Mouse (Mus musculus) forebrain, embryonic 10.5 days (tissue): ENCODE data around the gene Ppp3ca. TPM values are rescaled to one million over a fixed set of nuclear protein-coding genes. Genes with fewer than 3 reads are reported as not detected.

ENCODE experiments used
- DNase-seq: peaks from one replicate; pipeline ENCODE4 v3.0.0-alpha.2; 2017; ENCODE audit warnings: low spot score; ENCODE audit errors: extremely low spot score
- H3K27ac ChIP-seq: fragments of 300-500 bp; sonication (generic); 2 replicates; pipeline ENCODE4 v1.5.1; 2016; ENCODE audit warnings: mild to moderate bottlenecking
- H3K27me3 ChIP-seq: fragments of 300-500 bp; sonication (generic); 2 replicates; pipeline ENCODE4 v1.6.1; 2016; ENCODE audit warnings: mild to moderate bottlenecking; ENCODE audit not compliant: poor library complexity, severe bottlenecking
- H3K36me3 ChIP-seq: fragments of 300-500 bp; sonication (generic); replicated peaks from 2 replicates; pipeline ENCODE4 v1.6.1; 2016; ENCODE audit warnings: mild to moderate bottlenecking, moderate library complexity
- H3K4me1 ChIP-seq: fragments of 300-500 bp; sonication (generic); 2 replicates; pipeline ENCODE4 v1.6.1; 2016
- H3K4me3 ChIP-seq: fragments of 300-500 bp; sonication (generic); 2 replicates; pipeline ENCODE4 v1.5.1; 2016; ENCODE audit warnings: mild to moderate bottlenecking, moderate library complexity
- H3K9me3 ChIP-seq: fragments of 300-500 bp; sonication (generic); 2 replicates; pipeline ENCODE4 v1.6.1; 2016; ENCODE audit warnings: mild to moderate bottlenecking, moderate library complexity
- WGBS: fragments of 180-500 bp; shearing (Covaris S2); methylation state at CpG from one replicate; pipeline ENCODE4 v1.1.7; 2016; 5-methylcytosine and 5-hydroxymethylcytosine counted together
- polyA plus RNA-seq: library from polyadenylated mRNA; unstranded; fragments of >200 nt; fragmentation: Nextera tagmentation; extraction: Ambion mirVana; gene quantifications from 2 replicates; pipeline ENCODE4 v1.2.1, GENCODE M21; 2016

The Ppp3ca gene
- polyA plus RNA-seq, 1 experiment from 2014 or later, result 28.7 TPM

DNA sequence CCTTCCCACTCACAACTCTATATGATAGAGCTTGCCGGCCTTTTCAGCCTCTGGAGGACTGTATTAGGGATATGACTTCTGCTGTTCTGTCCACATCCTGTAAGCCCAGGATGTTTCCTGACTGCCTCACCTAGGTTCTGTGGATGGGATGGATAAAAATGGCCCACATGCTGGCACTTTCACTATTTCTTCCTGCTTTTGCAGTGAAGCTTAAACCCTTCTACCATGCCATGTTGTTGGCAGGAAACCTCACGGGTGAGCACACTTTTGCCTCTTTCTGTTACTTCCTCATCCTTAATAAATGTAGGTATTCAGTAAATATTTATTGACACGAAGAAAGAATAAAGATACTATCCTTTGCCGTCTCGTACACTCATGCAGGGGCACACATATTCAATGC, 48.5 kb downstream of the Ppp3ca start:
- Histone ChIP-seq H3K9me3 (no peaks in the 10 kb centered on the region), H3K27me3 (no peaks in the 10 kb centered on the region), H3K4me1 (peaks cover 9% of the 10 kb centered on the region), H3K36me3 (no peaks in the 10 kb centered on the region), H3K27ac (no peak overlapping the region), H3K4me3 (no peak overlapping the region)
- WGBS, result 96% methylated on average over 5 of the region's 5 CpGs
- DNase-seq, result no peak

DNA sequence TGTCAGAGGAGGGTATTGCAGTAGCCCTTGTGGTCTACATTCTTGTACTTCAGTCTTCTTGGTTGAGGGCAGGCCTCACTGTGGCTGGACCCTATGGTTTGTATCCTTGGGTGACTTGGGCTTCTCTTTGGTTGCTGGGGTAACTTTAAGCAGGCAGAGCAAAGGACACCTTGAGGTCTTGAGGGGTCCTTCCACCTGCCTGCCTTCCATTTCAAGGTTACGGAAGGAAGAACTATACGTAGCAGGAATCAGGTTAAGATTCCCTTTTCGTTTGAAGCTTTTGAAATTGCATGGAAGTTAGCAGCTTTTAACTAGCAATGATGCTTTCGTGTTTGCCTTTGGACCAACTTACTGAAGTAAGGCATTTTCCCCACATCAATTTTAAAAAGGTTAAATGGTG, 51.3 kb downstream of the Ppp3ca start:
- no peak for DNase-seq
- H3K4me3 ChIP-seq, result no peak overlapping the region
- WGBS, result 86% methylated on average over 4 of the region's 4 CpGs
- no peak overlapping the region for H3K27ac ChIP-seq
- H3K9me3 ChIP-seq, result peaks cover 2% of the 10 kb centered on the region
- H3K36me3 ChIP-seq, result peaks cover 2% of the 10 kb centered on the region; the same call in 1 of the 2 replicates
- peaks cover 14% of the 10 kb centered on the region for H3K4me1 ChIP-seq
- no peaks in the 10 kb centered on the region for H3K27me3 ChIP-seq

DNA sequence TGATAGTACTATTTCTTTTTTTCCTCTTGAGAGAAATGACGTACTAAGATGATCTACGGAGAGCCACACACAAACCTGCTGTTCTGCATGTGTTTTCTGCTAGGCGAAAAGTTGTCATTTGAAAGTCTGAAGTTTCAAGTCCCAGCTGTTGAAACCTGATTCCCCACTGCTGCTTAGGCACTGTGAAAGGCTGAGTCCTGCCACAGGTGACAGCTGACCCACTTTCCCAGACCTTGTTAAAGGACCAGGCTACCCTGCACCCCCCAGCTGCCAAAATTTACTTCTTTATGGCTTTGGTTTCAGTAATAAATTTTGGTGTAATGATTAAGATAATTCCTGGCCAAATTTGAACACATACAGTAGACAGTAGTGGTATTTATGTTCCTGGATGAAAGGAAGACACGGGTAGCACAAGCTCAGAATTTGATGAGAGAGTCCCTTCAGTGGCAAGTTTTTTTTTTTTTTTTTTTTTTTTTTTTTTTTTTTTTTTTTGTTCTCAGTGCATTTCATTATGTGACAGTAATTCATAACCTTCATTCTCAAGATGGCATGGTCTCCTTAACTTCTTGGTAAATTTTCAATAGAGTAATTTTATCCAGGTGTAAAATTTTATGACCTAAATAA, 52.0 kb downstream of the Ppp3ca start:
- H3K27ac ChIP-seq, result no peak overlapping the region
- H3K9me3 ChIP-seq, result peaks cover 7% of the 10 kb centered on the region
- peaks cover 4% of the 10 kb centered on the region; the same call in 1 of the 2 replicates for H3K36me3 ChIP-seq
- H3K27me3 ChIP-seq, result no peaks in the 10 kb centered on the region
- H3K4me3 ChIP-seq, result no peak overlapping the region
- H3K4me1 ChIP-seq, result peaks cover 14% of the 10 kb centered on the region
- no peak for DNase-seq
- WGBS, result 68% methylated on average over 4 of the region's 4 CpGs

- no peak overlapping the region for H3K4me3 ChIP-seq
- peaks cover 7% of the 10 kb centered on the region for H3K9me3 ChIP-seq
- H3K27ac ChIP-seq, result no peak overlapping the region
- H3K4me1 ChIP-seq, result peaks cover 14% of the 10 kb centered on the region
- H3K27me3 ChIP-seq, result no peaks in the 10 kb centered on the region
- no peak for DNase-seq
- H3K36me3 ChIP-seq, result peaks cover 4% of the 10 kb centered on the region; the same call in 1 of the 2 replicates
These were observed 52.6 kb downstream of the Ppp3ca start for GRCm38 (mm10) chr3:136722493-136722892.

GRCm38 (mm10) chr3:136725311-136726156, 55.6 kb downstream of the Ppp3ca start:
- Histone ChIP-seq H3K4me3 (no peak overlapping the region), H3K27me3 (no peaks in the 10 kb centered on the region), H3K27ac (no peak overlapping the region), H3K36me3 (peaks cover 4% of the 10 kb centered on the region; the same call in 1 of the 2 replicates), H3K9me3 (peaks cover 7% of the 10 kb centered on the region), H3K4me1 (peaks cover 18% of the 10 kb centered on the region)
- peak; percentile 46 for DNase-seq
- 59% methylated on average over 7 of the region's 7 CpGs for WGBS

DNA sequence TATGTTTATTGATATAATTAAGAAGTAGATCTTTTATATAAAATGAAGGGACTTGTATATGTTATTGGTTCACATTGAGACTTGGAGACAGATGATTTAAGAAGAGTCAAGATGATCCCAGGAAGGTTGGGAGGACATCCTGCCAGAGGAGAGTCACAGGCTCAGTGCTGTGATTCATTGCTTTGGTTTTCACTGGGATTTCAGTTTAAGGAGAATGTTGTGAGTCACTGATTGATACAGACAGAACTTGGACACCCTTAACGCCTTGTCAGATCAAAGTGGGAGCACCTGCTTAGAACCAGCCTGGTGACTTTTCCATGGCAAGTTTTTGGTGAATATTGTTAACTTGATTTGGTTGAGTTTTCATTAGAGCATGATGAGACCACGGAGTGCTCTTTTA, 58.0 kb downstream of the Ppp3ca start:
- 95% methylated on average over 2 of the region's 2 CpGs for WGBS

GRCm38 (mm10) chr3:136729978-136730377, 60.1 kb downstream of the Ppp3ca start:
- Histone ChIP-seq H3K36me3 (peaks cover 4% of the 10 kb centered on the region; the same call in 1 of the 2 replicates), H3K9me3 (peaks cover 7% of the 10 kb centered on the region), H3K4me1 (peaks cover 9% of the 10 kb centered on the region), H3K27me3 (no peaks in the 10 kb centered on the region), H3K4me3 (no peak overlapping the region), H3K27ac (no peak overlapping the region)
- DNase-seq, result no peak
- WGBS, result 59% methylated on average over 10 of the region's 10 CpGs

More for the DNA sequence above, 58.0 kb downstream of the Ppp3ca start:
- no peak overlapping the region for H3K27ac ChIP-seq
- H3K9me3 ChIP-seq, result peaks cover 7% of the 10 kb centered on the region
- H3K27me3 ChIP-seq, result no peaks in the 10 kb centered on the region
- no peak overlapping the region for H3K4me3 ChIP-seq
- H3K36me3 ChIP-seq, result peaks cover 4% of the 10 kb centered on the region; the same call in 1 of the 2 replicates
- DNase-seq, result no peak
- peaks cover 9% of the 10 kb centered on the region; the same call in 1 of the 2 replicates for H3K4me1 ChIP-seq

DNA sequence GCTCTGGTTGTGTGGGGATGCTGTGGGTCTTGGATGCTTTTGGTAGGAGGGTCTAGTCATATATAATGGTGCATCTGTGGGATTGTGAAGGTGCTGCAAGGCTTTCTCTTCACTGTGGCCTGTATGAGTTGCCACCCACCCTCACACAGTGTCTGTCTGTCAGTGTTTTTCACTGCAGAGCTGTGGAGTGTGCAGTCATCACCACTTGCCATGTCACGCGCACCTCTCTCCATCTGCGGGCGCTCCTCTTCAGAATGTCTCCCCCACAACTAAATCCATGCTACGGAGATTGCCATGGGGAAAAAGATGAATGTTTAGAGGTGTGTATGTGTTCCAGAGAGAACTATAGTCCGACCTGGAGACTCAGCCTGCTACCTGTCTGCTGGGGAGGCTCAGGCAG, 61.7 kb downstream of the Ppp3ca start:
- Histone ChIP-seq H3K36me3 (no peaks in the 10 kb centered on the region), H3K4me1 (peaks cover 18% of the 10 kb centered on the region), H3K27me3 (no peaks in the 10 kb centered on the region), H3K9me3 (peaks cover 1% of the 10 kb centered on the region), H3K4me3 (no peak overlapping the region), H3K27ac (no peak overlapping the region)
- DNase-seq, result no peak
- 94% methylated on average over 6 of the region's 6 CpGs for WGBS

GRCm38 (mm10) chr3:136736021-136736420, 66.1 kb downstream of the Ppp3ca start:
- no peak overlapping the region for H3K4me3 ChIP-seq
- peaks cover 14% of the 10 kb centered on the region for H3K4me1 ChIP-seq
- H3K27me3 ChIP-seq, result no peaks in the 10 kb centered on the region
- H3K9me3 ChIP-seq, result no peaks in the 10 kb centered on the region
- no peaks in the 10 kb centered on the region for H3K36me3 ChIP-seq
- H3K27ac ChIP-seq, result no peak overlapping the region
- 36% methylated on average over 1 of the region's 1 CpGs for WGBS
- DNase-seq, result no peak

DNA sequence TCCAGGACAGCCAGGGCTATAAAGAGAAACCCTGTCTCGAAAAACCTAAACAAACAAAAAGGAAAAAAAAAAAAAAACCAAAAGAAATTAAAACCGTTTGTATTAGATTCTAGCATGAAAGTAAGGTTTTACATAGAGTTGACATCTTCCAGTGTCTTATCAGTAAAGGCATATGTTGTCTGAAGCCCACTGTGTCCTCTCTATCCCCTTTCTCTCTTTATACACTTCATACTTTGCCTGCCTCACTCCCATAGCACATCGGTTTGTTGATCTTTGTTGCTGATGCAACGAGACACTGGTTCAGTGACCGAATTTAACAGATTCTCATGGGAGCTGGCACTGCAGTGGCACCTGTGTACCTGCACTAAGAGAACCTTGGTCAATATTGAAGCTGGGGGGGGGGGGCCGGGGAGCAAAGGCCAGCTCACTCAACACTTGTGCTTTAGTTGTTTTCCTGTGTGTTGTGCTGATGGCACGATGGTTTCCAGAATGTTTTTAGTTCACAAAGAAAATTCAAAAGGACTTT, 66.9 kb downstream of the Ppp3ca start:
- Histone ChIP-seq H3K9me3 (no peaks in the 10 kb centered on the region), H3K4me3 (no peak overlapping the region), H3K4me1 (peaks cover 19% of the 10 kb centered on the region), H3K27ac (no peak overlapping the region), H3K27me3 (no peaks in the 10 kb centered on the region), H3K36me3 (no peaks in the 10 kb centered on the region)
- DNase-seq, result no peak
- 87% methylated on average over 7 of the region's 7 CpGs for WGBS

DNA sequence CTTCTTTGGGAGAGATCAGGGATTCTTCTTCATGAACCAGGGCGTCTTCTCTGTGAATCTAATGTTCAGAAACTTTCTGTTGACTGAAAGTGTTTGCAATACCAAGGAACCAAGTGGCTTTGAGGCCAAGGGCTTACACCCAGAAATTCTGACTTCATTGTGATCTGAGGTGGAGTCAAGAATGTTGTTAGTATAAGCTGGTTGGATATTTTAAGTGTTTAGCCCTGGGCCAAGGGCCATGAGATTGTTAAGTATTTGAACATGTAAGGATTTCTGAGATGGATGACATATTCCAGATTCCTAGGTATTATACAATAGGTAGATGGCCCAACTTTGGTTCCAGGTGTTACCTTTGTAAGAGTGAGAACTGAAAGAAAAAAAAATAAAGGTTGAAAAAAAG, 68.5 kb downstream of the Ppp3ca start:
- Histone ChIP-seq H3K27ac (no peak overlapping the region), H3K27me3 (no peaks in the 10 kb centered on the region), H3K4me3 (no peak overlapping the region), H3K4me1 (peaks cover 19% of the 10 kb centered on the region), H3K9me3 (no peaks in the 10 kb centered on the region), H3K36me3 (no peaks in the 10 kb centered on the region)
- no peak for DNase-seq
- 74% methylated on average over 1 of the region's 1 CpGs for WGBS

DNA sequence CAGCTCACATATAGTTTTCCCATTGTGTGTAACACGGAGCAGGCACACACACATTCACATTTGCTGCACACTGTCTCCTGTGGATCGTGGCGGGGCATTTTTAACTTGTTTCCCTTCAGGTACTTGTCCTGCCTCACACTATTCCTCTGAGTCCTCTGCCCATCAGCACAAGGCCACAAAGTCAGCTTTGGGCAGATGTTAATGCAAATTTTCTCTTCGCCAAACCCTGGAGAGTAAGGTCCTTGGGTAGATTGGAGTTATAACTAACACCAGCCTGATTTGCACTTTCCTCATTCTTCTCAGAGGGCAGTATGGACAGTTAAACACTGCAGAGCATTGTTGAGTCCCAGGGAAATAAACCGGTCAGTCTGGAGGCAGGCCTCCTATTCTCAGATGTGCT, 69.0 kb downstream of the Ppp3ca start:
- no peak for DNase-seq
- Histone ChIP-seq H3K4me1 (peaks cover 19% of the 10 kb centered on the region), H3K36me3 (no peaks in the 10 kb centered on the region), H3K27me3 (no peaks in the 10 kb centered on the region), H3K4me3 (no peak overlapping the region), H3K27ac (no peak overlapping the region), H3K9me3 (no peaks in the 10 kb centered on the region)
- WGBS, result 95% methylated on average over 5 of the region's 5 CpGs

- Histone ChIP-seq H3K9me3 (no peaks in the 10 kb centered on the region), H3K27me3 (peaks cover 4% of the 10 kb centered on the region; the same call in 1 of the 2 replicates), H3K27ac (no peak overlapping the region), H3K4me3 (no peak overlapping the region), H3K4me1 (peaks cover 10% of the 10 kb centered on the region), H3K36me3 (no peaks in the 10 kb centered on the region)
- no peak for DNase-seq
- whole genome bisulfite sequencing, result 73% methylated on average over 5 of the region's 5 CpGs
These were observed 71.7 kb downstream of the Ppp3ca start for GRCm38 (mm10) chr3:136741659-136742058.
